Mouse (Mus musculus): ENCODE results near the gene Naif1.

GRCm38 (mm10) chr2:32492661-32493060 is 42.4 kb downstream of the Naif1 start:
- TF ChIP-seq EP300 (IDR thresholded peaks at IDR 0.05; ENCODE audit: insufficient read depth, low read depth, low read length) (no peak), POLR2A (IDR thresholded peaks at IDR 0.05; ENCODE audit: insufficient read depth, low read depth, low read length) (no peak), CTCF (IDR thresholded peaks at IDR 0.05) (no peak)

All from heart, adult 2 months (tissue).